Mouse (Mus musculus) neural tube, embryonic 14.5 days (tissue): ENCODE results near the gene Gm11020. TPM values are rescaled to one million over a fixed set of nuclear protein-coding genes. Genes with fewer than 3 reads are reported as not detected.

ENCODE experiments used
- ATAC-seq: fragments of 200-750 bp; cut with Nextera tagmentation; 2 replicates; pipeline ENCODE4 v1.8.0; 2017; ENCODE audit warnings: low read depth, mild to moderate bottlenecking, moderate TSS enrichment, moderate library complexity
- H3K27ac ChIP-seq: fragments of 300-500 bp; sonication (generic); 2 replicates; pipeline ENCODE4 v1.5.1; 2014; ENCODE audit warnings: low read depth, mild to moderate bottlenecking, control low read depth, low read length, moderate library complexity, mixed read lengths
- H3K27me3 ChIP-seq: fragments of 300-500 bp; sonication (generic); 2 replicates; pipeline ENCODE4 v1.6.1; 2014; ENCODE audit warnings: low read length; ENCODE audit not compliant: control insufficient read depth, insufficient read depth
- H3K36me3 ChIP-seq: fragments of 300-500 bp; sonication (generic); 2 replicates; pipeline ENCODE4 v1.6.1; 2014; ENCODE audit warnings: low read length, mixed read lengths; ENCODE audit not compliant: control insufficient read depth, insufficient read depth
- H3K4me1 ChIP-seq: fragments of 300-500 bp; sonication (generic); 2 replicates; pipeline ENCODE4 v1.6.1; 2014; ENCODE audit warnings: low read length; ENCODE audit not compliant: control insufficient read depth, insufficient read depth
- H3K4me2 ChIP-seq: fragments of 300-500 bp; sonication (generic); 2 replicates; pipeline ENCODE4 v1.6.1; 2014; ENCODE audit warnings: mild to moderate bottlenecking, low read depth, low read length, control low read depth
- H3K4me3 ChIP-seq: fragments of 300-500 bp; sonication (generic); 2 replicates; pipeline ENCODE4 v1.5.1; 2014; ENCODE audit warnings: low read depth, low read length, control low read depth, mixed read lengths
- H3K9ac ChIP-seq: fragments of 300-500 bp; sonication (generic); replicated peaks from 2 replicates; pipeline ENCODE4 v1.6.1; 2014; ENCODE audit warnings: low read depth, mild to moderate bottlenecking, control low read depth, low read length, mixed read lengths
- H3K9me3 ChIP-seq: fragments of 300-500 bp; sonication (generic); 2 replicates; pipeline ENCODE4 v1.6.1; 2016; ENCODE audit warnings: low read length; ENCODE audit not compliant: control insufficient read depth
- WGBS: fragments of 180-500 bp; shearing (Covaris S2); extraction: QIAGEN DNeasy Blood & Tissue Kit; methylation state at CpG from one replicate; pipeline ENCODE4 v1.1.7; 2014; 5-methylcytosine and 5-hydroxymethylcytosine counted together
- polyA plus RNA-seq: library from polyadenylated mRNA; unstranded; fragments of >200 nt; fragmentation: Nextera tagmentation; extraction: Ambion mirVana; gene quantifications from 2 replicates; pipeline ENCODE4 v1.2.1, GENCODE M21; 2014

Gene Gm11020
- polyA plus RNA-seq, 1 experiment from 2014 or later = not detected

DNA sequence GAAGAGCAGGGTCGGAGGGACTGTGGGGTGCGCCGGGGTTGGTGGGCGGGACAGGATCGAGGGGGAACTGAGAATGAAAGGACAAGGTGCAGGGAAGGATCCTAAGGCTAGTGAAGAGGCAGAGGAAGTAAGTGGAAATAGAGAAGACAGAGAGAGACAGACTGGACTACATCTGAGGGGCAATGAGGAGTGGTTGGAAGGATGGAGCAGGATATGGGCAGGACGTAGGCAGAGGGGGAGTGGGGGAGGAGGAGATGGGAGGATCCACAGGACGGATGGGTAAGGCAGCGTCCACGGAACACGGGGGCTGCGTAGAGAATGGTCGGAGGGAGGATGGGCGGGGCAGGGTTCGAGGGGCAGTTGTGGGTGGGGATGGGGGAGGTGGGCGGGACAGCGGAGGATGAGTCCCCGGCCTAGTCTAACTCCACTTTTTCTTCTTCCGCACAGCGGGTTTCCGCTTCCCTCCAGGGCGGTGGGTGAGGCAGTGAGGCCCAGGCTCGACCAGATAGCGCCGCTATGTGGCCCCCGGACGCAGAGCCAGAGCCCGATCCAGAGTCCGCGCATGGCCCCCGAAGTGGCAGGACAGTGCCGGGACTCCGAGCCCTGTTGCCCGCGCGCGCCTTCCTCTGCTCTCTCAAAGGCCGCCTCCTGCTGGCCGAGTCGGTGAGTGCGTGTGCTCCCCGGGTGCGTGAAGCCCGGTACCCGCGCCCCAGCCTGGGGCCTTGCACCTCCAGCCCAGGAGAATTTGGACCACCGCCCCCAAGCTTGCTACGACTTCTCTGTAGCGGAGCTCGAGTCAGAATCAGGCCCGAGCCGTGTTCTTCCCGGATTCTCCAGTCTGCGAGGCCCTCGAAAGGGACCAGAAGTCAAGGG, 19.1 kb downstream of the Gm11020 start:
- Histone ChIP-seq H3K9me3 (no peaks in the 10 kb centered on the region), H3K36me3 (no peaks in the 10 kb centered on the region), H3K27me3 (no peaks in the 10 kb centered on the region), H3K9ac (peak overlapping the region; percentile 54), H3K27ac (peak overlapping the region; percentile 6; the same call in 1 of the 2 replicates), H3K4me1 (no peaks in the 10 kb centered on the region), H3K4me3 (peak overlapping the region; percentile 49), H3K4me2 (peak overlapping the region; percentile 77)
- WGBS = under 1% methylated on average over 44 of the region's 54 CpGs
- ATAC-seq = peak; percentile 81

DNA sequence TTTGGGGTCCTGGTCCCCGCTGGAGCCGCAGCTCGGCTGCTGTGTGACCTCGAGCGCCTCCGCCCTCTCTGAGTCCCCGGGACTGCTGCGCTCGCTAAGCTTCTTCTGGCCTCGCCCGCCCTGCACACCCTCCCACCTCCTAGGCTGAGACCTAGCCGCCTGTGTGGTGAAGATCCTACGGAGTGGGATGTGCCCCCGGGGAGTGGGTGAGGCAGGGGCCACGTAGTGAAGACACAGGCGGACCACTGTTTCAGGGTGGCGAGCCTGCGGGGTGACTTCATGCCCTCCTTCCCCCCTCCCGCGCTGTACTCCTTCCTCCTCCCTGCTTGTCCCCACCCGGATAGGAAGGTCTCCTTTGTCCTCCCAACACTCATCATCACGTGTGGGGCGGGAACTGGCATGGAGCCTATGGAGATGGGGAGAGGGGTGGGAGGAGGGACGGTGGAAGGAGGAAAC, 19.8 kb downstream of the Gm11020 start:
- WGBS = under 1% methylated on average over 24 of the region's 24 CpGs
- no peaks in the 10 kb centered on the region for H3K4me1 ChIP-seq
- peak overlapping the region; percentile 77 for H3K4me2 ChIP-seq
- peak overlapping the region; percentile 54 for H3K9ac ChIP-seq
- peak; percentile 69 for ATAC-seq
- no peaks in the 10 kb centered on the region for H3K27me3 ChIP-seq
- peak overlapping the region; percentile 6; the same call in 1 of the 2 replicates for H3K27ac ChIP-seq
- no peaks in the 10 kb centered on the region for H3K36me3 ChIP-seq
- peak overlapping the region; percentile 49 for H3K4me3 ChIP-seq
- no peaks in the 10 kb centered on the region for H3K9me3 ChIP-seq

DNA sequence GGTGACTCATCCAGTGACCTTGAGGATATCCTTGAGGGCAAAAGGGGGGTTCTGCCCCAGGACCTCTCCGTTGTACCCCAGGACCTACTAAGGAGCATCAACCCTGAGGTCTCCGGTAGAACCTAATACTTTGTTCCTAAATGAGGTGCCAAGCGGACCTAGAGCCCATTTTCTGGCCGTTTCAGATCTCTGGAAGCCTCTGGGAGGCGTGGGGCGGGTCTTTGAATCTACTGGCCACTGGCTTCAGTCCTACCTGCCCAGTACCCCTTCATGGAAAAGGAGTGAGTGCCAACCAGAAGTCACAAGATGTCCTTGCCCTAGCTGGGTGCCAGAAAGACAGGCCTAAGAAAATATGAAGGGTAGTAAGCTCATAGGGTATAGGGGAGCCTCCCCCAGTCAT, 20.3 kb downstream of the Gm11020 start:
- no peak for ATAC-seq

DNA sequence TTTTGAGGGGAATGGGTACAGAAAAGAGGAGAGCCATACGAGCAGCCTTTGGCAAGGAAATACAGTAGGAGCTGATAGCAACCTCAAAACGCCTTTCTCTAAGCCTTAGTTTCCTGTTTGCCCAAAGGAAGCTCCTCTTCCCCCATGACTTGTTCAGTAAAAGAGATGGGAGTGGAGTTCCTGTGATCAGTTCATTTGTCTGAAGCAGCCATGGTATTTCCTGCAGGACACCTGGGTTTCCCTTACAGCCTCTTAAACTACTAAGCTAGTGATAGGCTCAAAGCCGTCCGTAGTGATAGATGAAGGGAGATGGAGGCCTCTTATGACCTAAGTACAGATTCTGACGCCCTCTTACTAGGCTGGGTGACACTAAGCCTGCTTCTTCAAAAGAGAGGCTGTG, 21.1 kb downstream of the Gm11020 start:
- Histone ChIP-seq H3K27ac (no peak overlapping the region), H3K4me3 (no peak overlapping the region), H3K36me3 (no peaks in the 10 kb centered on the region), H3K27me3 (no peaks in the 10 kb centered on the region), H3K4me2 (no peak overlapping the region), H3K9ac (no peak overlapping the region), H3K4me1 (no peaks in the 10 kb centered on the region), H3K9me3 (no peaks in the 10 kb centered on the region)
- no peak for ATAC-seq
- WGBS = 84% methylated on average over 5 of the region's 5 CpGs

More for the DNA sequence above, 20.3 kb downstream of the Gm11020 start:
- H3K36me3 ChIP-seq = no peaks in the 10 kb centered on the region
- H3K9me3 ChIP-seq = no peaks in the 10 kb centered on the region
- no peaks in the 10 kb centered on the region for H3K27me3 ChIP-seq
- H3K4me3 ChIP-seq = no peak overlapping the region
- 48% methylated on average over 6 of the region's 6 CpGs for WGBS
- H3K4me2 ChIP-seq = peak overlapping the region; percentile 77; the same call in 1 of the 2 replicates
- no peaks in the 10 kb centered on the region for H3K4me1 ChIP-seq
- H3K27ac ChIP-seq = no peak overlapping the region
- H3K9ac ChIP-seq = no peak overlapping the region

DNA sequence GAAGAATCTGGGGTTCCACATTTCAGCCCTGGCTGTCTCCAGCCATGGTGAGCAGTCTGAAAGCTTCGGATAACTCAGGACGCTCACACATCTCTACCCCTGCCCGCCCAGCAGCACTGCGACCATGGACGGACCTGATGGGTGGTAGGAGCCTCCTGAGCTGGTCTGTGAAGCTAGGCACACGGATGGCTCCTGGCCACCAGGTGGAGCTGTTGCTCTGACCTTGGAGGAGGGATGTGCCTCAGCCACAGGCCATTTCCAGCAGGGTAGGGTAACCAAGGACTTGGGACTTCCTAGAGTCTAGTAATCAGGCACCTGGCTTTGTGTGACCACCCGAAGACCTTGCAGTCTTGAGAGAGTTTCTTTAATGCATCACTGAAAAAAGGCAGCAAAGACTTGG, 22.6 kb downstream of the Gm11020 start:
- ATAC-seq = peak; percentile 50; the same call in 1 of the 2 replicates
- no peak overlapping the region for H3K9ac ChIP-seq
- 11% methylated on average over 7 of the region's 7 CpGs for WGBS
- H3K27ac ChIP-seq = no peak overlapping the region
- H3K27me3 ChIP-seq = no peaks in the 10 kb centered on the region
- H3K9me3 ChIP-seq = no peaks in the 10 kb centered on the region
- H3K4me3 ChIP-seq = no peak overlapping the region
- H3K36me3 ChIP-seq = no peaks in the 10 kb centered on the region
- no peaks in the 10 kb centered on the region for H3K4me1 ChIP-seq
- H3K4me2 ChIP-seq = no peak overlapping the region

DNA sequence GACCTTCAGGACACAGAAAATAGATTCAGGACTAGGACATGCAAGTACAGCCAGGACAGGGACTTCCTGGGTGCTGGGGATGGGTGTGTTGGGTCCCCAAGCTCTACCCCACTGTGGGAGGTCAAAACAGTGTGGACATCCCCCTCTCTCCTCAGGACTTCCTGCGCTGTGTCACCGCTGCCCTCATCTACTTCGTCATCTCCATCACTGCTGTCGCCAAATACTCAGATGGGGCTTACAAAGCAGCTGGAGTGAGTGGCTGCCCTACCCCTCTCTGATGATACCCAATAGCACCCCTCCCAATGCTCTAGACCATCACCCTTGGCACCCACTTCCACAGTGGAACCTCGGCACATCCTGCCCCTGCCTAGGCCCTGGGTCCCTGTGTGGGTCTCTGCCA, 23.3 kb downstream of the Gm11020 start:
- ATAC-seq = no peak
- H3K36me3 ChIP-seq = no peaks in the 10 kb centered on the region
- 96% methylated on average over 5 of the region's 5 CpGs for WGBS

DNA sequence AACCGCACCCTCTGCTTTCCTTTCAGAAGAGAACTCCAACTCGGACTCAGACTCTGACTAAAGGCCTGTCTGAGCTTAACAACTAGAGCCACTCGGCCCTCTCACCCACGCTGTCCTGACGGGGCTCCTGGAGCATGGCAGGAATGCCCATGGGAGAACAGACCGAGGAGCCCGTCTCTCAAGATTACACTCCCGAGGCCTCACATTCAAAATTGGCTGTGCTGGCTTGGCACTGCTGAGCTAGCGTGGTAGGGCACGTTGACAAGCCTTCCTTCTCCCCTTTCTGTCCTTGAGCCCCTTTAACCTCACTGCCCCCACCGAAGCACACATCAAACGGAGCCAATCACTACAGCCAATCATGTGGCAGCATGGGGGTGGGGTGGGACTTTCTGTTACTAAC, 25.3 kb downstream of the Gm11020 start:
- Histone ChIP-seq H3K9ac (no peak overlapping the region), H3K4me3 (no peak overlapping the region), H3K27ac (no peak overlapping the region), H3K4me1 (no peaks in the 10 kb centered on the region), H3K27me3 (no peaks in the 10 kb centered on the region), H3K4me2 (no peak overlapping the region), H3K36me3 (no peaks in the 10 kb centered on the region), H3K9me3 (no peaks in the 10 kb centered on the region)
- WGBS = 59% methylated on average over 12 of the region's 12 CpGs
- ATAC-seq = no peak

More for the DNA sequence above, 23.3 kb downstream of the Gm11020 start:
- H3K9ac ChIP-seq = no peak overlapping the region
- H3K4me2 ChIP-seq = no peak overlapping the region
- H3K27me3 ChIP-seq = no peaks in the 10 kb centered on the region
- H3K27ac ChIP-seq = no peak overlapping the region
- H3K9me3 ChIP-seq = no peaks in the 10 kb centered on the region
- H3K4me1 ChIP-seq = no peaks in the 10 kb centered on the region
- H3K4me3 ChIP-seq = no peak overlapping the region

DNA sequence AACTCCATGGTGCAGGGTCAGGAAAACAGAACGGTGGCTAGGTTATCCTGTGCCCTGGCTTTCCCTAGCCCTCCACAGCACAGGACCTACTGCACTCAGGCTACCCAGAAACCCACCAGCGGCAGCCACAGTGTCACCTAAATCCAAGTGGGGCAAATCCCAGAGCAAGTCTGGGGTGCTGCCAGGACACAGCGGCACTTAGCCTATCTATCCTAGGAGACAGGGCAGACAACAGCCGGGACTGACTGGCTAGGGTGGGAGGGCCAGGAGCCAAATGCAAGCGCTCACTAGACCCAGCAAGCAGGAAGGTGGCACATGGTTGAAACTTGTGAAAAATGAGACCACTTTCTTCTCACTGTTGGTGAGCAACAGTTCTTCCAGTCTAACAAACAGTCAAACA, 27.6 kb downstream of the Gm11020 start:
- WGBS = 88% methylated on average over 5 of the region's 5 CpGs
- no peak overlapping the region for H3K4me2 ChIP-seq

DNA sequence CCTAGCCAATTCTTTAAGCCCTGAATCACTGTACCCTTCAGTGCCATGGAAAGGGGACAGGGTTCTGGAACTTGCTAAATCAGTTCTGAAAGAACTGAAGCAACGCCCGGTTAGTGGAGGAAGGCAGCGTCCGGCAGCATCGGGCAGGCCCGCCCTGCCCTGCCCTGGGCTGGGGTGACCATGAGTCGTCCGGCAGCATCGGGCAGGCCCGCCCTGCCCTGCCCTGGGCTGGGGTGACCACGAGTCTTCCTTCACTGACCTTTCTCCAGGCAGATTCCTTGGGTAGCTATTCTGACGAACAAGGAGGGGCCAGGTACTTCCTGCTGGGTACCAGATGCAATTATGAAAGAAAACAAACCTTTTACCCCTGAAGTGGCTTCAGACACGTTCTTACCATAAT, 28.7 kb downstream of the Gm11020 start:
- WGBS = 88% methylated on average over 13 of the region's 13 CpGs
- Histone ChIP-seq H3K9me3 (no peaks in the 10 kb centered on the region), H3K4me3 (no peak overlapping the region), H3K36me3 (no peaks in the 10 kb centered on the region), H3K4me1 (no peaks in the 10 kb centered on the region), H3K9ac (no peak overlapping the region), H3K4me2 (no peak overlapping the region), H3K27ac (no peak overlapping the region), H3K27me3 (no peaks in the 10 kb centered on the region)
- ATAC-seq = no peak

More for the DNA sequence above, 27.6 kb downstream of the Gm11020 start:
- Histone ChIP-seq H3K36me3 (no peaks in the 10 kb centered on the region), H3K9me3 (no peaks in the 10 kb centered on the region), H3K9ac (no peak overlapping the region), H3K27me3 (no peaks in the 10 kb centered on the region), H3K27ac (no peak overlapping the region), H3K4me1 (no peaks in the 10 kb centered on the region), H3K4me3 (no peak overlapping the region)
- ATAC-seq = no peak
